Mouse (Mus musculus) neural tube, embryonic 13.5 days (tissue): ENCODE measurements at regions not wholly inside any gene's neighbourhood (a gene's known extent, or its start where the extent isn't known, plus 50 kb on each side); places are given as distances from the start of the nearest gene placed in this dataset.
A peak's percentile ranks its signal among the peaks of the same experiment; 100 is the strongest.

Experiments
- ATAC-seq: fragments of 200-750 bp; cut with Nextera tagmentation; 2 replicates; pipeline ENCODE4 v1.8.0; 2017; ENCODE audit warnings: low read depth, mild to moderate bottlenecking, moderate TSS enrichment, moderate library complexity
- H3K27ac ChIP-seq: fragments of 300-500 bp; sonication (generic); replicated peaks from 2 replicates; pipeline ENCODE4 v1.5.1; 2015; ENCODE audit warnings: moderate library complexity, mild to moderate bottlenecking, inconsistent platforms
- H3K27me3 ChIP-seq: fragments of 300-500 bp; sonication (generic); 2 replicates; pipeline ENCODE4 v1.6.1; 2015; ENCODE audit warnings: mild to moderate bottlenecking, inconsistent platforms
- H3K36me3 ChIP-seq: fragments of 300-500 bp; sonication (generic); 2 replicates; pipeline ENCODE4 v1.6.1; 2015; ENCODE audit warnings: mild to moderate bottlenecking, inconsistent platforms
- H3K4me1 ChIP-seq: fragments of 300-500 bp; sonication (generic); replicated peaks from 2 replicates; pipeline ENCODE4 v1.6.1; 2015; ENCODE audit warnings: inconsistent platforms
- H3K4me2 ChIP-seq: fragments of 300-500 bp; sonication (generic); 2 replicates; pipeline ENCODE4 v1.6.1; 2015; ENCODE audit warnings: inconsistent platforms, mild to moderate bottlenecking, moderate library complexity
- H3K4me3 ChIP-seq: fragments of 300-500 bp; sonication (generic); 2 replicates; pipeline ENCODE4 v1.5.1; 2015; ENCODE audit warnings: mild to moderate bottlenecking, inconsistent platforms
- H3K9ac ChIP-seq: fragments of 300-500 bp; sonication (generic); 2 replicates; pipeline ENCODE4 v1.6.1; 2015; ENCODE audit warnings: moderate library complexity, mild to moderate bottlenecking, inconsistent platforms
- H3K9me3 ChIP-seq: fragments of 300-500 bp; sonication (generic); 2 replicates; pipeline ENCODE4 v1.6.1; 2016; ENCODE audit warnings: inconsistent platforms
- WGBS: fragments of 180-500 bp; shearing (Covaris S2); methylation state at CpG from one replicate; pipeline ENCODE4 v1.1.7; 2015; 5-methylcytosine and 5-hydroxymethylcytosine counted together

DNA sequence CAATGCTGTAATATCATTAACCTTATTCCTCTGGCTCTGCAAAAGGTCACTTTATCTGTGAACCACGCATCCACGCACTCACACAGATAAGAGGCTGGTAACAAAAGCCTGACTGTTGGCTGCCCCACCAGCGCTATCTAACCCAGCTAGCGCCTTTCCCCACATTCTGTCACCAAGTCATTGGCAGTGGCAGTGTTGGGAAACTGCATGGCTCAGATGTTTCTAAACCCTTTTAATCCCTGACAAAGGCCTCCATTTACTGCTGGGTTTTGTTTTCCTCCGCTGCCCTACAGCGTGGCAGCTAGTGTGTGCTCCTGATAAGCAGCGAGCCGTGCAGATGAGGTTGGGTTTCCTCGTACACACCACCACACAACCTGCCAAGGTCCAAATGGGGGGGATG is 55.7 kb downstream of the Id4 start:
- no peak overlapping the region for H3K4me2 ChIP-seq
- H3K9me3 ChIP-seq: no peaks in the 10 kb centered on the region
- H3K27me3 ChIP-seq: no peaks in the 10 kb centered on the region
- no peaks in the 10 kb centered on the region for H3K36me3 ChIP-seq
- peaks cover 32% of the 10 kb centered on the region for H3K4me1 ChIP-seq
- peak overlapping the region; percentile 46; the same call in 1 of the 2 replicates for H3K27ac ChIP-seq
- H3K9ac ChIP-seq: no peak overlapping the region
- 19% methylated on average over 9 of the region's 9 CpGs for WGBS
- H3K4me3 ChIP-seq: no peak overlapping the region
- no peak for ATAC-seq

DNA sequence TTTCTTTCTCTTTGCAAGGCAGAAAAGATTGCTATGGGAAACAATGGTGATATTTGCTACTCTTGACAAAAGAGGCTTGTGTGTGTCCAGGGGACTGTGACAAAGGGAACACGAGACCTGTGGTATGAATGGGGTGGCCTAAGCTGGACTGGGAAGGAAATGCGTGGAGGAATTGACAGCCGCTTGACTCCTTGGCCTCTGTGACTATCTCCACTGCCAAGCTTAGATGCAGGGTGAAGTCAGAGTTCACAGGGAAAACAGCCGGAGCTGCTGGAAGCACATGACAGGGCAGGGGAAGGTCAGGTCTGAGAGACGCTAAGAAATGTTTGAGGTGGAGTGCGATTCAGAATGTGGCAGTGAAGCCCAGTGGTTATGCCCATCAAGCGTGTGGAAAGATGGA is 56.4 kb downstream of the Id4 start:
- Histone ChIP-seq H3K36me3 (no peaks in the 10 kb centered on the region), H3K27ac (no peak overlapping the region), H3K4me2 (no peak overlapping the region), H3K27me3 (no peaks in the 10 kb centered on the region), H3K4me3 (no peak overlapping the region), H3K9me3 (no peaks in the 10 kb centered on the region), H3K9ac (no peak overlapping the region), H3K4me1 (peaks cover 32% of the 10 kb centered on the region)
- ATAC-seq: no peak
- 36% methylated on average over 7 of the region's 7 CpGs for WGBS

DNA sequence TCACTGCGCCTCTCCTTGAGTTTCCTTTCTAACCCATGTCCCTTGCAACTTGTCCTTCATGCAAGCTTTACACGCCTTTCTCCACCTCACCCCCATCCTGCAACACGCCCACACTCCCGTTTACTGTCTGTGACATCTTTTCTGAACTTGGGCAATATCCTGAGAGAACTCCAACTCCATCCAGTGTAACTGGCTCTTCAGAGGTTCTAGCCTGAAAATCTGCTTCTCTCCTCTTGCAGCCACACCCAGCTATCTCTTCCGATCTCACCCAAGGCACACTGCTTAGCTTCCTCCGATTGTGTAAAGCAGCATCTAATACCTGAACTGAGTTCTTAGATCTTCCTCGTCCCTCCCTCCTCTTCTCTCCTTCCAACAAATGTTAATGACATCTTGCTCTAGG is 58.0 kb downstream of the Id4 start:
- Histone ChIP-seq H3K4me1 (peaks cover 38% of the 10 kb centered on the region), H3K4me3 (no peak overlapping the region), H3K27ac (no peak overlapping the region), H3K9me3 (no peaks in the 10 kb centered on the region), H3K27me3 (no peaks in the 10 kb centered on the region), H3K9ac (no peak overlapping the region), H3K4me2 (no peak overlapping the region), H3K36me3 (no peaks in the 10 kb centered on the region)
- no peak for ATAC-seq
- WGBS: 88% methylated on average over 7 of the region's 7 CpGs

DNA sequence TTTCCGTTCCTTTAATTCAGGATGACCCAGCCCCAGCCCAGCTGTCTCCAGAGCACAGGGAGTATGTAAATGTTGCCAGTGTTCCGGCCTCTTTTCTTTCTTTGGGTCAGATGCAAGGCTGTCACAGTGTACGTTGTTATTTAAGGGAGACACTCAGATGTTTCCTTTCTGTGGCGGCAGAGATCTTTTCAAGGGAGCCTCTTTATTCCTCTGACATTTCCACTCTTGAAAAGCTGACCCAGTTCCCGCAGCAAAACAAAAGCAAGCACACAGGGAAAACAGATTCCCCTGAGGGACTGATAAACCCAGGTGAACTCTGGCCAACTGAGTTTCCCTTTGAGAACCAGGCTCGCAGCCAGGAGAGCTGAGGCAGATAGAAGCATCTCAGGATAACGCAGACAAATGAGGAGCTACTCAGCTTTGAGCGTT is 63.3 kb downstream of the Id4 start:
- peak overlapping the region; percentile 27 for H3K4me2 ChIP-seq
- H3K27ac ChIP-seq: peak overlapping the region; percentile 54

DNA sequence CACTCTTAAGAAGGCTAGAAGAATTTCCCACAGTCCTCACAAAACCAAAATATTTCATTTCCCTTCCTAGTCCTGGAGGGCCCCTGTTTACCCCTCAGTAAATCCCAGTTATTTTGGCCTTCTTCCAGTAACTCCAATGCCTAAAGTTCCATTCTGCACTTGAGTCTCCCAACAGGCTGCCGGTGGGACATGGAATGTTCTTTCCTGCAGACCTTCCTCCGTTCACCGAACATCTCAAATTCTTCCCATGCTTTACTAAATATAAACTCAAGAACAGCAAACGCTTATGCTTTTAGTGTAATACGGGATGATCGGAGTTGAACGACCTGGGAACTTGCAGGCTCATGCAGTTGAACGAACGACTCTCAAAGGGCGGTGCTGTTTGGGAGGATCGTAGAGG is 69.6 kb downstream of the Id4 start:
- no peak overlapping the region for H3K4me3 ChIP-seq
- H3K36me3 ChIP-seq: no peaks in the 10 kb centered on the region
- no peak for ATAC-seq
- H3K4me1 ChIP-seq: no peaks in the 10 kb centered on the region
- H3K9me3 ChIP-seq: no peaks in the 10 kb centered on the region
- no peaks in the 10 kb centered on the region for H3K27me3 ChIP-seq
- 89% methylated on average over 11 of the region's 11 CpGs for WGBS
- no peak overlapping the region for H3K4me2 ChIP-seq
- H3K27ac ChIP-seq: no peak overlapping the region
- no peak overlapping the region for H3K9ac ChIP-seq

More for the DNA sequence above, 63.3 kb downstream of the Id4 start:
- 6% methylated on average over 8 of the region's 8 CpGs for WGBS
- peak; percentile 60; the same call in 1 of the 2 replicates for ATAC-seq
- Histone ChIP-seq H3K27me3 (no peaks in the 10 kb centered on the region), H3K9me3 (no peaks in the 10 kb centered on the region), H3K36me3 (no peaks in the 10 kb centered on the region), H3K4me1 (peaks cover 26% of the 10 kb centered on the region), H3K4me3 (no peak overlapping the region), H3K9ac (0 out of 2 replicates have a peak overlapping the region, but pooled peaks have one; percentile 47)

DNA sequence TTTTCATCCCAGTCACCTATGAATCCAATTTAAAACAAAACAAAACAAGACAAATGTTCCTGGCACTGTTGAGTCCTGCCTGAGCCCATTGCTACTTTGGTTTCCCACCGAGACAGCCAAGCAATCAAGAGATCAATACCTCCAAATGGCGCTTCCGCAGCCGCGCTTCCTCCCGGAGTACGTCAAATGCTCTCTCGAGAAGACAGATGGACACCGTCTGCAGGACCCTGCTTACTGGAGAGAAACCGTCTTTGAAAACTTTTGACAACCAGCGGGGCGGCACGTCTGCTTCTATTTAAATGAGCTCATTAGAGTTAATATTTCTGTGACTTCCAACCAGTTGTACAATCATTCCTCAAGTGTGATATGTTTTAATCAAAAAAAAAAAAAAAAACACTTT is 75.1 kb downstream of the Id4 start:
- WGBS: 58% methylated on average over 13 of the region's 13 CpGs

DNA sequence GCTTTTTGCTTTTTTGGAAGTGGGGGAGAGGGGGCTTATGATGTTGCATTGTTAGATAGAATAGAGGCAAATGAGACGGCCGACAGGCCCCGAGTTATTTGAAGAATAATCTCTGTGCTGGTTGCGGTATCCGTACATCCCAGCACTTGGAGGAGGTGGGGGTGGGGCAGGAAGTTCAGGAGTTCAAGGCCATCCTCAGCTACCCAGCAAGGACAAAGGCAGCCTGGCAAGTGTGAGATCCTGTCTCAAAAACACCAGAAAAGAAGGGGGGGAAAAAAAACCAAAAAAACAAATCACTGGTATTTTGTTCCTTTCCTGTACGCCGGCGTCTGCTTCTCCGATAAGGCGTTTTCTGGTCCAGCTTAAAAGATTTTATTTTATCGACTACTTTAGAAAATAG is 75.6 kb downstream of the Id4 start:
- no peaks in the 10 kb centered on the region for H3K4me1 ChIP-seq
- no peak overlapping the region for H3K9ac ChIP-seq
- H3K4me3 ChIP-seq: no peak overlapping the region
- H3K9me3 ChIP-seq: no peaks in the 10 kb centered on the region
- no peaks in the 10 kb centered on the region for H3K27me3 ChIP-seq
- no peak overlapping the region for H3K27ac ChIP-seq
- no peaks in the 10 kb centered on the region for H3K36me3 ChIP-seq
- 81% methylated on average over 11 of the region's 11 CpGs for WGBS
- no peak for ATAC-seq
- H3K4me2 ChIP-seq: no peak overlapping the region

More for the DNA sequence above, 75.1 kb downstream of the Id4 start:
- no peaks in the 10 kb centered on the region for H3K36me3 ChIP-seq
- ATAC-seq: no peak
- H3K27ac ChIP-seq: no peak overlapping the region
- no peak overlapping the region for H3K4me2 ChIP-seq
- no peak overlapping the region for H3K9ac ChIP-seq
- no peak overlapping the region for H3K4me3 ChIP-seq
- no peaks in the 10 kb centered on the region for H3K27me3 ChIP-seq
- no peaks in the 10 kb centered on the region for H3K4me1 ChIP-seq
- no peaks in the 10 kb centered on the region for H3K9me3 ChIP-seq

DNA sequence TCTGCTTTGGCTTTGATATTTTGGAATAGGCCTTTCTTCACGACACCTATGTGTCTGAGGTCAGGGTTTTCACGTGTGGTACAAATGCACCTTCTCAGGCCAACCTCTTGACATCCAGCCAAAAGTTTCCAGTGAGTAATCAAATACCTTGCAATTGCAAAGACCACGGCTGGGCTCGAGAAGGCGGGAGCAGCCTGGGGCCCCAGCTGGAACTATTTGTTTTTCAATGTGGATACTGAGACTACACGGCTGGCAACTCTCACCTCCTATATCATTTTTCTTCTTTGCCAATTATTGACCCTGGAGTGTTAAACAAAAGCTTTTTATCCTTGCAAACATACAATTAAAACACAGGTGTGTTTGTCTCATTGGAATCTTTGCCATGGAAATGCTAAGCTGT is 77.5 kb downstream of the Id4 start:
- Histone ChIP-seq H3K9me3 (no peaks in the 10 kb centered on the region), H3K9ac (no peak overlapping the region), H3K27me3 (no peaks in the 10 kb centered on the region), H3K27ac (no peak overlapping the region), H3K4me3 (no peak overlapping the region), H3K4me2 (no peak overlapping the region), H3K4me1 (no peaks in the 10 kb centered on the region), H3K36me3 (no peaks in the 10 kb centered on the region)
- 61% methylated on average over 6 of the region's 6 CpGs for WGBS
- ATAC-seq: no peak

DNA sequence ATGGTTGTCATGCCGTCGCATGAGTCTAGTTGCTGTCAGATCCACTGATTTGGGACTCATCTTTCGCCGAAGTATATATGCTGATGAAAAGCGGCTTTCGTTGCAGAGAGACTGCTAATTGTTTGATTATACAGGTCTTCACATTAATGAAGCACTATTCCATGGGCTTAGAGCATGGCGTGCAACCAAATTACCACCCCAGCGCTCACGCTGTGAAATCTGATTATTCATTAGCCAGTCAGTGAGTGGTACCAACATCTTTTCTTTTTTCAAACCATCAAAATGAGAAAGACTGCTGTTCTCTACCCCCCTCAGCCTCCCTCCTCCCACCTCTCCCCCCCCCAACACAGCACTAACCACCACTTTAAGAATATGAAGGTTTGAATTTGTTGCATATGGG is 89.1 kb downstream of the Id4 start:
- Histone ChIP-seq H3K9me3 (no peaks in the 10 kb centered on the region), H3K4me2 (no peak overlapping the region), H3K27ac (peak overlapping the region; percentile 76), H3K4me3 (no peak overlapping the region), H3K27me3 (no peaks in the 10 kb centered on the region), H3K9ac (no peak overlapping the region), H3K4me1 (no peaks in the 10 kb centered on the region; the same call in 1 of the 2 replicates), H3K36me3 (no peaks in the 10 kb centered on the region)
- peak; percentile 47; the same call in 1 of the 2 replicates for ATAC-seq
- WGBS: 67% methylated on average over 9 of the region's 9 CpGs

DNA sequence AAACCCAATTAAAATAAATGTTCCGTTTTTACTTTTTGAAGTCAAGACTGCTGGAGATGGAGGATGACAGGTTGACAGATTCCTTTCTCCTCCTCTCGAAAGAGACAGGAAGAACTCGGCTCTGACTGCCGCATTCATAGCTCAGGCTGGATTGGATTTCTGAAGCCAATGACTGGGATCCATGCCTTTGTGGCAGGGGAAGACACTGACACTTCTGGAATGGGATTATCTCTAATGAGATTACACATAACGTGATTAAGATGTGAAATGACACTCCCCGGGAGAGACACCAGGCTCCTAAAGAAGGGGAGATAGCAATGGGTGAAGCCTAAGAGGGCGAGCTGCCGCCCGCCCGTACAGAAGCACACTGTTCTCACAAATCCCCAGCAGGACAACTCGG is 89.9 kb downstream of the Id4 start:
- Histone ChIP-seq H3K4me1 (no peaks in the 10 kb centered on the region; the same call in 1 of the 2 replicates), H3K9me3 (no peaks in the 10 kb centered on the region), H3K27me3 (no peaks in the 10 kb centered on the region), H3K4me3 (no peak overlapping the region), H3K27ac (peak overlapping the region; percentile 76), H3K4me2 (no peak overlapping the region), H3K9ac (no peak overlapping the region), H3K36me3 (no peaks in the 10 kb centered on the region)
- no peak for ATAC-seq
- 81% methylated on average over 11 of the region's 11 CpGs for WGBS

DNA sequence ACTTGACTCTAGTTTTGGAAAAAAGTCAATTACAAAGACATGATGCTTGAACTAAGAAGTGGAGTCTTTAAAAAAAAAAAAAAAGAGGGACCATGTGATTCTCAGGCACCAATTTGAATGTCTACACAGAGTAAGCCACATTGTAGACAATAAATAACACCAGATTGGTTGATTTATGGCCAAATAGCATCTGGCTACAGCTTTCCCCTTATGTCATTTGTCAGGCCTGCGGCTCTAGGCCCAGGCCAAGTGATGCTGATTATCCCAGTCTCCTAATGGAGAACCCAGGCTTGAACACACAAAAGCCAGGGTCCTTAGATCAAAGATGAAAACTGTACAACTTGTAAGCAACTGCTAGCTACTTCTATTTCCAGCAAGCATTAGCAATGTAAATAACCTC is 96.1 kb downstream of the Id4 start:
- H3K4me1 ChIP-seq: no peaks in the 10 kb centered on the region
- H3K4me3 ChIP-seq: no peak overlapping the region
- no peak overlapping the region for H3K4me2 ChIP-seq
- WGBS: 53% methylated on average over 1 of the region's 1 CpGs
- no peaks in the 10 kb centered on the region for H3K9me3 ChIP-seq
- H3K9ac ChIP-seq: no peak overlapping the region
- no peak for ATAC-seq
- H3K27ac ChIP-seq: no peak overlapping the region
- H3K36me3 ChIP-seq: no peaks in the 10 kb centered on the region
- no peaks in the 10 kb centered on the region for H3K27me3 ChIP-seq

DNA sequence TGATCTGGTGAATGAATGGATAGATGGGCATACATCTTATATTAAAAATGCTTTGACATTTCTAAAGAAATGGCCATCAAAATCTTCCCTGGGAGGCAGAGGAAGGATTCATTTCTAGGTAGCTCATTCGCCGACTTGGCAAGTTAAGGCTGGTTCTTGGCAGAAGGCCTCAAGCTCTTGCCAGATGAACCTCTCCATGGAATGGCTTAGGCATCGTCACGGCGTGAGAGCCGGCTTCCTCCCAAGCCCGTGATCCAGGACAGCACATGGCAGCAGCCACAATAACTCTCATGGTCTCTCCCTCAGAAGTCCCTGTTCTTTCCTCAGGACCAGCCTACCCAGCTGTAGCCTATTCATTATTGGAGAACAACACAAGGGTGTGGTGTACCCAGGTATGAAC is 96.6 kb downstream of the Id4 start:
- no peak overlapping the region for H3K27ac ChIP-seq
- no peaks in the 10 kb centered on the region for H3K36me3 ChIP-seq
- H3K9ac ChIP-seq: no peak overlapping the region
- no peak overlapping the region for H3K4me3 ChIP-seq
- whole genome bisulfite sequencing: 93% methylated on average over 7 of the region's 7 CpGs
- H3K4me1 ChIP-seq: no peaks in the 10 kb centered on the region
- no peaks in the 10 kb centered on the region for H3K27me3 ChIP-seq
- no peak overlapping the region for H3K4me2 ChIP-seq
- no peaks in the 10 kb centered on the region for H3K9me3 ChIP-seq
- ATAC-seq: no peak

DNA sequence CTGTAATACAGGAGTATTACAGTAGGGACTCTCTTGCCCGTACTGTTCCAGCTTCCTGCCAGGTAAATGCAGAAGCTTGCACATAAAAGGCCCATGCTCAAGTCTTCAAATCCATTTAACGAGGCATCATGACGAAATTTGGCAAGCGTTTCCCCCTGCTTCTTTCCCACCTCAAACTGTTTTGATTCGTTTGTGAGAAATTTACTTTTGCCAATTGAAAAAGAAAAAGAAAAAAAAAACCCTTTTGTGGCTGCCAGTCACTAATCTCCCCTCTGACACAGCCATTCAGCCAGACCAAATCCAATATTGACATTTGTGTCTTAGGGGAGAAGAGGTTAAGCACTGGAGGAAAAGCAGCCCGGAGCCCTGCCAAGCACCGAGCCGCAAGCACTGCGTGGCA is 110.0 kb downstream of the Id4 start:
- 76% methylated on average over 9 of the region's 9 CpGs for WGBS
- H3K27me3 ChIP-seq: no peaks in the 10 kb centered on the region
- no peak for ATAC-seq
- no peak overlapping the region for H3K9ac ChIP-seq
- no peak overlapping the region for H3K4me3 ChIP-seq
- H3K4me2 ChIP-seq: no peak overlapping the region
- H3K36me3 ChIP-seq: no peaks in the 10 kb centered on the region
- no peaks in the 10 kb centered on the region for H3K4me1 ChIP-seq
- H3K9me3 ChIP-seq: no peaks in the 10 kb centered on the region
- H3K27ac ChIP-seq: no peak overlapping the region
